Comparison of ENCODE assay signal across 7 mouse cellular contexts in genomic region chr6:146642276-146643183, GRCm38 (mm10). TPM values are rescaled to one million over a fixed set of nuclear protein-coding genes. Genes with fewer than 3 reads are reported as not detected.
DNase-seq lines count a peak whose midpoint lies in the region; ATAC-seq and TF ChIP-seq lines count a peak whose summit lies in the region.

Gene Med21 (plus strand): TSS chr6:146642547.
Gene Tm7sf3 (minus strand): TSS chr6:146642824.

- H3K9ac ChIP-seq in intestine, postnatal 0 days (ENCODE audit: low read depth, low read length) = peak within 1 kb of the TSS; percentile 83
- H3K9ac ChIP-seq in midbrain, embryonic 12.5 days (replicated peaks) = peak within 1 kb of the TSS; percentile 83

- peak; percentile 94 for ATAC-seq in intestine, postnatal 0 days
- peak; percentile 98 for ATAC-seq in midbrain, embryonic 12.5 days (ENCODE audit: low FRiP score, low read depth)

- no peaks in the 10 kb centered on the region for H3K9me3 ChIP-seq in embryonic facial prominence, embryonic 10.5 days
- H3K9me3 ChIP-seq in intestine, postnatal 0 days (ENCODE audit: control insufficient read depth) = no peaks in the 10 kb centered on the region
- no peaks in the 10 kb centered on the region for H3K9me3 ChIP-seq in midbrain, embryonic 12.5 days

- H3K27ac ChIP-seq in embryonic facial prominence, embryonic 10.5 days (replicated peaks) = peak within 1 kb of the TSS; percentile 96
- H3K27ac ChIP-seq in intestine, postnatal 0 days (ENCODE audit: low read depth, low read length) = peak within 1 kb of the TSS; percentile 87
- H3K27ac ChIP-seq in midbrain, embryonic 12.5 days (replicated peaks) = peak within 1 kb of the TSS; percentile 84
- H3K27ac ChIP-seq in small intestine, adult 2 months (ENCODE audit: insufficient read depth, low read depth, low read length) = peak within 1 kb of the TSS; percentile 74

- peak; percentile 95 for TF ChIP-seq POLR2A in small intestine, adult 2 months (IDR thresholded peaks at IDR 0.05; ENCODE audit: low read depth, low read length)

- peak within 1 kb of the TSS; percentile 79 for H3K4me2 ChIP-seq in intestine, postnatal 0 days (replicated peaks; ENCODE audit: low read depth)
- peak within 1 kb of the TSS; percentile 81 for H3K4me2 ChIP-seq in midbrain, embryonic 12.5 days (replicated peaks)

- H3K36me3 ChIP-seq in embryonic facial prominence, embryonic 10.5 days (replicated peaks) = no peaks in the 10 kb centered on the region
- H3K36me3 ChIP-seq in intestine, postnatal 0 days (ENCODE audit: control insufficient read depth, insufficient read depth) = no peaks in the 10 kb centered on the region
- no peaks in the 10 kb centered on the region for H3K36me3 ChIP-seq in midbrain, embryonic 12.5 days
- H3K36me3 ChIP-seq in small intestine, adult 2 months (ENCODE audit: control insufficient read depth, insufficient read depth, low read length) = no peaks in the 10 kb centered on the region

- no peaks in the 10 kb centered on the region for H3K27me3 ChIP-seq in embryonic facial prominence, embryonic 10.5 days (replicated peaks; ENCODE audit: low read depth, poor library complexity, severe bottlenecking)
- H3K27me3 ChIP-seq in intestine, postnatal 0 days (replicated peaks; ENCODE audit: control insufficient read depth, insufficient read depth, low read length) = no peaks in the 10 kb centered on the region
- H3K27me3 ChIP-seq in midbrain, embryonic 12.5 days = no peaks in the 10 kb centered on the region
- H3K27me3 ChIP-seq in small intestine, adult 2 months (ENCODE audit: control insufficient read depth, insufficient read depth, low read length) = no peaks in the 10 kb centered on the region

- DNase-seq in adrenal gland, postnatal 10 days = peak; percentile 100
- DNase-seq in embryonic facial prominence, embryonic 10.5 days (ENCODE audit: low spot score) = peak; percentile 99
- peak; percentile 65 for DNase-seq in gonadal fat pad, adult 2 months (ENCODE audit: low read depth)
- DNase-seq in left cerebral cortex, postnatal 4 days = peak; percentile 99

- TF ChIP-seq CTCF in intestine, postnatal 0 days (IDR thresholded peaks at IDR 0.05; ENCODE audit: low read depth) = peak; percentile 64
- TF ChIP-seq CTCF in small intestine, adult 2 months (IDR thresholded peaks at IDR 0.05; ENCODE audit: extremely low read depth, insufficient read length, insufficient replicate concordance, low read depth, low read length) = no peak

- peaks cover 16% of the 10 kb centered on the region for H3K4me1 ChIP-seq in embryonic facial prominence, embryonic 10.5 days
- peaks cover 4% of the 10 kb centered on the region; the same call in 1 of the 2 replicates for H3K4me1 ChIP-seq in intestine, postnatal 0 days (replicated peaks; ENCODE audit: control insufficient read depth, insufficient read depth, low read length)
- H3K4me1 ChIP-seq in midbrain, embryonic 12.5 days = peaks cover 10% of the 10 kb centered on the region
- H3K4me1 ChIP-seq in small intestine, adult 2 months (ENCODE audit: control insufficient read depth, insufficient read depth, insufficient read length, low read length) = peaks cover 8% of the 10 kb centered on the region; the same call in 1 of the 2 replicates

- WGBS in embryonic facial prominence, embryonic 10.5 days = under 1% methylated on average over 60 of the region's 60 CpGs
- under 1% methylated on average over 60 of the region's 60 CpGs for WGBS in intestine, postnatal 0 days
- 1% methylated on average over 59 of the region's 60 CpGs for WGBS in midbrain, embryonic 12.5 days
- WGBS in small intestine, adult 2 months = under 1% methylated on average over 60 of the region's 60 CpGs

- peak within 1 kb of the TSS; percentile 92 for H3K4me3 ChIP-seq in embryonic facial prominence, embryonic 10.5 days
- peak within 1 kb of the TSS; percentile 76 for H3K4me3 ChIP-seq in intestine, postnatal 0 days (ENCODE audit: low read depth, low read length)
- peak within 1 kb of the TSS; percentile 87 for H3K4me3 ChIP-seq in midbrain, embryonic 12.5 days
- peak within 1 kb of the TSS; percentile 80 for H3K4me3 ChIP-seq in small intestine, adult 2 months (ENCODE audit: low read depth, low read length)

- intact Hi-C loops in left cerebral cortex, postnatal 4 days (cut with DNase I) = no loop called here

RNA-seq across cellular contexts. Expression of gene Med21, which starts in this region (rescaled TPM):
- 10 to 100 TPM; 55.1 to 59.5 TPM for total RNA-seq in adrenal gland, postnatal 10 days (2021)
- 122 and 127 TPM in 2 replicates for polyA plus RNA-seq in embryonic facial prominence, embryonic 10.5 days (2016; fragmentation: Nextera tagmentation; extraction: Ambion mirVana)
- polyA plus RNA-seq in gonadal fat pad, adult 2 months (2012; rRNA removed) = 28.1 and 41.1 TPM in 2 replicates
- polyA plus RNA-seq in intestine, postnatal 0 days (2015; fragmentation: Nextera tagmentation; extraction: Ambion mirVana) = 87.5 and 87.6 TPM in 2 replicates
- total RNA-seq in left cerebral cortex, postnatal 4 days (2021) = 10 to 100 TPM; 42.6 to 49.1 TPM
- polyA plus RNA-seq in midbrain, embryonic 12.5 days (2016; fragmentation: Nextera tagmentation; extraction: Ambion mirVana) = 118 and 121 TPM in 2 replicates
- polyA plus RNA-seq in small intestine, adult 2 months (2012; rRNA removed) = 5.8 and 6.9 TPM in 2 replicates

RNA-seq across cellular contexts. Expression of gene Tm7sf3, which starts in this region (rescaled TPM):
- 10 to 100 TPM; 41.9 to 45.0 TPM for total RNA-seq in adrenal gland, postnatal 10 days (2021)
- polyA plus RNA-seq in embryonic facial prominence, embryonic 10.5 days (2016; fragmentation: Nextera tagmentation; extraction: Ambion mirVana) = 26.7 and 27.5 TPM in 2 replicates
- 21.6 and 38.0 TPM in 2 replicates for polyA plus RNA-seq in gonadal fat pad, adult 2 months (2012; rRNA removed)
- 58.7 and 61.9 TPM in 2 replicates for polyA plus RNA-seq in intestine, postnatal 0 days (2015; fragmentation: Nextera tagmentation; extraction: Ambion mirVana)
- total RNA-seq in left cerebral cortex, postnatal 4 days (2021) = 10 to 100 TPM; 30.6 to 32.4 TPM
- polyA plus RNA-seq in midbrain, embryonic 12.5 days (2016; fragmentation: Nextera tagmentation; extraction: Ambion mirVana) = 22.9 and 26.4 TPM in 2 replicates
- polyA plus RNA-seq in small intestine, adult 2 months (2012; rRNA removed) = 9.6 and 14.4 TPM in 2 replicates

Comparison
In these comparisons a context has a peak if more than half of its experiments do, and no peak if none do; other contexts are left out.
1. Peak in every context shown above with its lines: DNase-seq, ATAC-seq, H3K4me3 ChIP-seq and H3K27ac ChIP-seq.